Mouse (Mus musculus): Measurements from ENCODE around the gene Fgd3.

- TF ChIP-seq EP300 (IDR thresholded peaks at IDR 0.05; ENCODE audit: low read length) = no peak
- TF ChIP-seq JUN (IDR thresholded peaks at IDR 0.05; ENCODE audit: insufficient read depth, low read depth, low read length) = no peak
- TF ChIP-seq TBP (conservative IDR thresholded peaks at IDR 0.05; ENCODE audit: low read depth, low read length) = no peak
- TF ChIP-seq HCFC1 (IDR thresholded peaks at IDR 0.05; ENCODE audit: low read depth, low read length) = no peak
Observed at GRCm38 (mm10) chr13:49341831-49342722, 22.0 kb upstream of the Fgd3 start.
